Mouse (Mus musculus) forebrain, embryonic 10.5 days (tissue): ENCODE measurements around the gene Nup62. TPM values are rescaled to one million over a fixed set of nuclear protein-coding genes. Genes with fewer than 3 reads are reported as not detected.
A peak's percentile ranks its signal among the peaks of the same experiment; 100 is the strongest.

Experiments
- DNase-seq: peaks from one replicate; pipeline ENCODE4 v3.0.0-alpha.2; 2017; ENCODE audit warnings: low spot score; ENCODE audit errors: extremely low spot score
- H3K27ac ChIP-seq: fragments of 300-500 bp; sonication (generic); 2 replicates; pipeline ENCODE4 v1.5.1; 2016; ENCODE audit warnings: mild to moderate bottlenecking
- H3K27me3 ChIP-seq: fragments of 300-500 bp; sonication (generic); 2 replicates; pipeline ENCODE4 v1.6.1; 2016; ENCODE audit warnings: mild to moderate bottlenecking; ENCODE audit not compliant: poor library complexity, severe bottlenecking
- H3K36me3 ChIP-seq: fragments of 300-500 bp; sonication (generic); replicated peaks from 2 replicates; pipeline ENCODE4 v1.6.1; 2016; ENCODE audit warnings: mild to moderate bottlenecking, moderate library complexity
- H3K4me1 ChIP-seq: fragments of 300-500 bp; sonication (generic); 2 replicates; pipeline ENCODE4 v1.6.1; 2016
- H3K4me3 ChIP-seq: fragments of 300-500 bp; sonication (generic); 2 replicates; pipeline ENCODE4 v1.5.1; 2016; ENCODE audit warnings: mild to moderate bottlenecking, moderate library complexity
- H3K9me3 ChIP-seq: fragments of 300-500 bp; sonication (generic); 2 replicates; pipeline ENCODE4 v1.6.1; 2016; ENCODE audit warnings: mild to moderate bottlenecking, moderate library complexity
- WGBS: fragments of 180-500 bp; shearing (Covaris S2); methylation state at CpG from one replicate; pipeline ENCODE4 v1.1.7; 2016; 5-methylcytosine and 5-hydroxymethylcytosine counted together
- polyA plus RNA-seq: library from polyadenylated mRNA; unstranded; fragments of >200 nt; fragmentation: Nextera tagmentation; extraction: Ambion mirVana; gene quantifications from 2 replicates; pipeline ENCODE4 v1.2.1, GENCODE M21; 2016

Nup62 gene
- polyA plus RNA-seq, 1 experiment from 2014 or later, result 168 TPM

- 96% methylated on average over 2 of the region's 2 CpGs for WGBS
- DNase-seq, result no peak
- Histone ChIP-seq H3K4me1 (peaks cover 74% of the 10 kb centered on the region), H3K36me3 (peaks cover 22% of the 10 kb centered on the region), H3K27ac (no peak overlapping the region), H3K9me3 (no peaks in the 10 kb centered on the region), H3K27me3 (no peaks in the 10 kb centered on the region), H3K4me3 (peak overlapping the region; percentile 4; the same call in 1 of the 2 replicates)
Measured at GRCm38 (mm10) chr7:44853065-44853464, 37.2 kb downstream of the Nup62 start.

- peak; percentile 49 for DNase-seq
- WGBS, result 36% methylated on average over 26 of the region's 26 CpGs
- peaks cover 78% of the 10 kb centered on the region for H3K4me1 ChIP-seq
Measured at GRCm38 (mm10) chr7:44853596-44854355, 37.9 kb downstream of the Nup62 start.

GRCm38 (mm10) chr7:44854356-44855031 is 38.6 kb downstream of the Nup62 start:
- Histone ChIP-seq H3K4me1 (peaks cover 78% of the 10 kb centered on the region), H3K27me3 (no peaks in the 10 kb centered on the region), H3K9me3 (no peaks in the 10 kb centered on the region), H3K36me3 (peaks cover 27% of the 10 kb centered on the region), H3K4me3 (peak overlapping the region; percentile 66), H3K27ac (peak overlapping the region; percentile 91)
- WGBS, result 3% methylated on average over 45 of the region's 45 CpGs
- peak; percentile 78 for DNase-seq

More at GRCm38 (mm10) chr7:44853596-44854355, 37.9 kb downstream of the Nup62 start:
- peak overlapping the region; percentile 66 for H3K4me3 ChIP-seq
- H3K27me3 ChIP-seq, result no peaks in the 10 kb centered on the region
- H3K36me3 ChIP-seq, result peaks cover 27% of the 10 kb centered on the region
- H3K27ac ChIP-seq, result peak overlapping the region; percentile 91
- H3K9me3 ChIP-seq, result no peaks in the 10 kb centered on the region

DNA sequence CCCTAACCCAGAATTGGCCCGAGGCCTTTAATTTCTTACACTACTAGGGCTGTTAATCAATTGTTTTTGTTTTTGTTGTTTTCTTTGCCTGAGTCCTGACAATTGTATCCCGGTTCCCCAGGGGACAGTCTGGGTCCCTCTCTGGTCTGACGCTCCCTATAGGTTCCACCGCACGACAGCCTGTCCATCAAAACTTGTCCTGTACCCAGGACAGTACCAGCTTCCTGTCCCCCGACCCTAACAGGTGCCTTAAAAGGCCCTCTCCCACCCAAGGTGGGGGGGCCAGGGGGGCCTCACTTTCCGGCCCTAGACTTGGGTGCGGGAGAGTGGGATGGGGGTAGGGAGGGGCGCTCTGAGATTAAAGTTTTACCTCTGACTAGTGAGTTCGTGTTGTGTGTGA is 39.1 kb downstream of the Nup62 start:
- H3K9me3 ChIP-seq, result no peaks in the 10 kb centered on the region
- H3K4me1 ChIP-seq, result peaks cover 78% of the 10 kb centered on the region
- H3K4me3 ChIP-seq, result peak overlapping the region; percentile 66
- no peaks in the 10 kb centered on the region for H3K27me3 ChIP-seq
- 48% methylated on average over 10 of the region's 10 CpGs for WGBS
- DNase-seq, result no peak
- H3K36me3 ChIP-seq, result peaks cover 33% of the 10 kb centered on the region
- H3K27ac ChIP-seq, result peak overlapping the region; percentile 91

DNA sequence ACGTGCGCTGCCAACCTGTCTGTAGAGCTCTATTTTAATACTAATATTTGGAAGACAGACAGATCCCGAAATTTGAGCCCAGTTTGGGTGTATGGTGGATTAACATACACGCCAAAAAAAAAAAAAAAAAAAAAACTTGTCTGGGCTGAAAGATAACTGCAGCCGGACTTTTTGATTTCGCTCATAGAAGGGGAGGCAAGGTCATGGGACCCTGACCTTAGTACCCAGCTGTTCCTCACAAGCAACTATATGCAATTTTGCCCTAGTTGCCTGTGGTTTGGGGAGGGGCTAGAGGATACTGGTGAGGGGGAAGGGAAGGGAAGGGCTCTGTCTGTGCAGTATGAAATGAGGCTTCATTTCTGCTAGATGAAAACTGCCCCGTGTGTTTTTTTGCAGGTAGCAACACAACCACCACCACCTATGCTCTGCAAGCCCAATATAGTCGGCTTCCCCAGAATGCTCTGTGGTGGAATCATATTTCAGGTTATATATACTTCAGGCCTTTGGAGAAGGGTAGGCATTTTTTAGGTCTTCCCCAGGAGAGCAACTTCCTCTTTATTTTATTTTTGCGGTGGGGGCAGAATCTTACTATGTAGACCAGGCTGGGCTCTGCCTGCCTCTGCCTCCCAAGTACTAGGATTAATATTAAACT is 40.5 kb downstream of the Nup62 start:
- H3K27ac ChIP-seq, result peak overlapping the region; percentile 94
- DNase-seq, result no peak
- peaks cover 78% of the 10 kb centered on the region for H3K4me1 ChIP-seq

DNA sequence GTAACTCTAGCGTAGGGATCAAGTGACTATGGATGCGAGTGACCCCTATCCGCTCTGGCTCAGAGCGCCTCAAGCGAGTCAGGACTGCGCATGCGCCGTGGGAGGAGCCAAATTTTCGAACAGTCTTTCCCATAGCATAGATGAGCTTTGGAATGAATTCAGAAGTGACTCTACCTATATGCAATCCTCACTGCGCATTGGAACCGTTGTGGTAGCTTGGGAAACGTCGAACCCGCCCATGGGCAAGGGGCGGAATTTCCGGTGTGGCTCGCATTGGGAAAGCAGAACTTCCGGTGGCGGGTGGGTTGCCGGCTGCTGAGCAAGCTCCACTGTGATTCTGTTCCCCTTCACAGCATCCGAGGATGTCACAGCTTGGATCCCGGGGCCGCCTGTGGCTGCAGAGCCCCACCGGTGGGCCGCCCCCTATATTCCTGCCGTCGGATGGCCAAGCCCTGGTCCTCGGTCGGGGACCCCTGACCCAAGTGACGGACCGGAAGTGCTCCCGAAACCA is 41.2 kb downstream of the Nup62 start, which contains the start of gene Pnkp:
TSS of gene Pnkp (plus strand) at position 98 of the 511 bp plus-strand sequence.
- H3K4me1 ChIP-seq, result peaks cover 79% of the 10 kb centered on the region
- H3K4me3 ChIP-seq, result peak within 1 kb of the TSS; percentile 93

More for the DNA sequence above, 40.5 kb downstream of the Nup62 start:
- Histone ChIP-seq H3K4me3 (peak overlapping the region; percentile 93), H3K9me3 (no peaks in the 10 kb centered on the region), H3K36me3 (peaks cover 44% of the 10 kb centered on the region), H3K27me3 (no peaks in the 10 kb centered on the region)
- 71% methylated on average over 9 of the region's 9 CpGs for WGBS

DNA sequence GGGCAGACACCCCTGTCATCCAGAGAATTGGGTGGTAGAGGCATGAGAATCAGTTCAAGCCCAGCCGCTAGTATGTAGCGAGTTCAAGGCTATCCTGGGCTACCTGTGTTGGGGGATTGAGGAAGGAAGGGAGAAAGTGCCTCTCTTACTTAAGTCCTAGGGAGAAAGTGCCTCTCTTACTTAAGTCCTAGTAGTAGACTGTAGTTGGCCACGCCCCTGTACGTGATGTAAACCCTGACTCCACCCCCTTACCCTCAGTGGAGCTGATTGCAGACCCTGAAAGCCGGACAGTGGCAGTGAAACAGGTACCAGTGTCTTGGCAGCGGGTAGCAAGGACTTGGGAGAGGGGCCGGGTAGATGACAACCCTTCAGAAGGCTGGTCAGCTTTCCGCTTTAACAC is 42.0 kb downstream of the Nup62 start:
- peaks cover 47% of the 10 kb centered on the region for H3K36me3 ChIP-seq
- H3K4me1 ChIP-seq, result peaks cover 73% of the 10 kb centered on the region
- H3K27ac ChIP-seq, result peak overlapping the region; percentile 94
- no peak for DNase-seq
- 27% methylated on average over 8 of the region's 8 CpGs for WGBS
- H3K9me3 ChIP-seq, result no peaks in the 10 kb centered on the region
- peak overlapping the region; percentile 93 for H3K4me3 ChIP-seq
- no peaks in the 10 kb centered on the region for H3K27me3 ChIP-seq

More for the DNA sequence above, 41.2 kb downstream of the Nup62 start, which contains the start of gene Pnkp:
- peak; percentile 89 for DNase-seq
- Histone ChIP-seq H3K9me3 (no peaks in the 10 kb centered on the region), H3K27me3 (no peaks in the 10 kb centered on the region), H3K27ac (peak within 1 kb of the TSS; percentile 94), H3K36me3 (peaks cover 46% of the 10 kb centered on the region)
- under 1% methylated on average over 32 of the region's 32 CpGs for WGBS

- DNase-seq, result no peak
- H3K4me1 ChIP-seq, result peaks cover 60% of the 10 kb centered on the region
- no peak overlapping the region for H3K27ac ChIP-seq
- 92% methylated on average over 11 of the region's 11 CpGs for WGBS
- H3K9me3 ChIP-seq, result no peaks in the 10 kb centered on the region
- no peaks in the 10 kb centered on the region for H3K27me3 ChIP-seq
- peak overlapping the region; percentile 24; the same call in 1 of the 2 replicates for H3K4me3 ChIP-seq
- peaks cover 59% of the 10 kb centered on the region for H3K36me3 ChIP-seq
Measured at GRCm38 (mm10) chr7:44859896-44860295, 44.0 kb downstream of the Nup62 start.

DNA sequence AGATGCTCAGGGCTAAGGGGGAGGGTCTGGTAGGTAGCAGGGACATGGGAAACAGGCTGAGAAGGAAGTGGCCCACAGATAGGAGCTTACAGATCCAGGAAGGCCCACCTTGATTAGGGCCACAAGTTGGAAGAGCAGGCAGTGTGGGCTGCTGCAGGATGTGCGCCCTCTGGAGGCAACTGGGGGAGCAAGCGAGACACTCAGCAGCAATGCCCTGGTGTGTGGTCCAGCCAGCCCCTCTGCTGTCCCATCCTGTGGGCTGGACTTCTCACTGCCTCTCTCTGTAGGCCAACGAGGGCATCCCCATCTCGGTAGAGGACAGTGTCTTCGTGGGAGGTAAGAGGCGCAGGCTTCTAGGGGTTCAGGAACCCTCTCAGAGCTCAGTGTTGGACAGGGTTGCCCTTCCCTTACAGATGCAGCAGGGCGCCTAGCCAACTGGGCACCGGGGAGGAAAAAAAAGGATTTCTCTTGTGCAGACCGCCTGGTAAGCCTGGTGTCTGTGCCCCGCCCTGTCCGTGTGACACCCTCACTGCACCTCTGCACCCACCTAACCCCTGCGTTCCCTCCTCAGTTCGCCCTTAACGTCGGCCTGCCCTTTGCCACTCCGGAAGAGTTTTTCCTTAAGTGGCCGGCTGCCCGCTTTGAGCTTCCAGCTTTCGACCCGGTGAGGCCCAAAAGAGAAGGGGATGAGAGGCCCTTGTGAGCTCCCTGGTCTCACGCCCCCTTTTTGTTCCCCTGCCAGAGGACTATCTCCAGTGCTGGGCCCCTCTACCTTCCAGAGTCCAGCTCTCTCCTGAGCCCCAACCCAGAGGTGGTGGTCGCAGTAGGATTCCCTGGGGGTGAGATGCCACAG is 44.9 kb downstream of the Nup62 start:
- no peaks in the 10 kb centered on the region for H3K9me3 ChIP-seq
- 61% methylated on average over 22 of the region's 22 CpGs for WGBS
- peak; percentile 74 for DNase-seq
- peak overlapping the region; percentile 69 for H3K27ac ChIP-seq
- no peaks in the 10 kb centered on the region for H3K27me3 ChIP-seq
- peak overlapping the region; percentile 24; the same call in 1 of the 2 replicates for H3K4me3 ChIP-seq
- peaks cover 68% of the 10 kb centered on the region for H3K36me3 ChIP-seq
- H3K4me1 ChIP-seq, result peaks cover 59% of the 10 kb centered on the region

DNA sequence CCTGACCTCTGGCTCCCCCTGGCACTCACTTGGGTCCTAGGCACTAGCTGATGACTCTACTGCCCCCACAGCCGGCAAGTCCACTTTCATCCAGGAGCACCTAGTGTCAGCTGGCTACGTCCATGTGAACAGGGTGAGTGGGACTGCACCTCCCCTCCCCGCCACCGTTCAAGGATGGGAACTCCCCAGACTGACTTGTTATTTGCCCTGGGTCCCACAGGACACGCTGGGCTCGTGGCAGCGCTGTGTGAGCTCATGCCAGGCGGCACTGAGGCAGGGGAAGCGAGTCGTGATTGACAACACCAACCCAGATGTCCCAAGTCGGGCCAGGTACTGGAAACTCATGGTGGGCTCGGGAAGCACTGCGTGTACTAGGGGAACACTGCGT is 45.5 kb downstream of the Nup62 start:
- no peaks in the 10 kb centered on the region for H3K9me3 ChIP-seq
- H3K27ac ChIP-seq, result peak overlapping the region; percentile 69
- 90% methylated on average over 14 of the region's 14 CpGs for WGBS
- H3K36me3 ChIP-seq, result peaks cover 74% of the 10 kb centered on the region
- H3K27me3 ChIP-seq, result no peaks in the 10 kb centered on the region
- no peak for DNase-seq
- peak overlapping the region; percentile 8; the same call in 1 of the 2 replicates for H3K4me3 ChIP-seq
- peaks cover 60% of the 10 kb centered on the region for H3K4me1 ChIP-seq

DNA sequence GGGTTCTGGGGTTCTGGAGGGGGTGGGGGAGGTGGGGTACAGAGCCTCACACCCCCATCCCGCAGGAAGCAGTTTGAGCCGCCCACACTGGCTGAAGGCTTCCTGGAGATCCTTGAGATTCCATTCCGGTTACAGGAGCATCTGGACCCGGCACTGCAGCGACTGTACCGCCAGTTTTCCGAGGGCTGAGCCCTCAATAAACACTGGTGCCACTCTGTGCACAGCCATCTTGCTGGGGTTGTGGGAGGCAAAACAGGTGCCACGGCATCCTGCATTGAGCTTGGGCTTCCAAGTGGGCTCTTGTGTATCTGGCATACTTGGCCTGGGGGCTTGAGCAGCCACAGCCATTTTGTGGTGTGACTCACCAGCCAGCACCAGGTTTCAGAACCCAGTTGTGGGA is 46.5 kb downstream of the Nup62 start:
- Histone ChIP-seq H3K4me1 (peaks cover 61% of the 10 kb centered on the region), H3K27ac (no peak overlapping the region), H3K9me3 (no peaks in the 10 kb centered on the region), H3K36me3 (peaks cover 84% of the 10 kb centered on the region), H3K27me3 (no peaks in the 10 kb centered on the region), H3K4me3 (peak overlapping the region; percentile 8; the same call in 1 of the 2 replicates)
- WGBS, result 94% methylated on average over 8 of the region's 8 CpGs
- no peak for DNase-seq
